Mouse (Mus musculus) liver, embryonic 14.5 days (tissue): ENCODE measurements at regions not wholly inside any gene's neighbourhood (a gene's known extent, or its start where the extent isn't known, plus 50 kb on each side); places are given as distances from the start of the nearest gene placed in this dataset.

Experiments used
- ATAC-seq: fragments of 200-750 bp; cut with Nextera tagmentation; 2 replicates; pipeline ENCODE4 v1.8.0; 2017; ENCODE audit warnings: moderate number of reproducible peaks, mild to moderate bottlenecking, moderate library complexity; ENCODE audit not compliant: insufficient read depth
- DNase-seq, 3 experiments: peaks; one replicate each; pipeline ENCODE4 v3.0.0-alpha.2; 2012 to 2013; ENCODE audit warnings: low read depth in 3 of 3, low spot score in 3 of 3
- H3K27ac ChIP-seq: fragments of 300-500 bp; sonication (generic); 2 replicates; pipeline ENCODE4 v1.5.1; 2014; ENCODE audit warnings: moderate library complexity, mild to moderate bottlenecking, control low read depth, inconsistent platforms
- H3K27me3 ChIP-seq: fragments of 300-500 bp; sonication (generic); 2 replicates; pipeline ENCODE4 v1.6.1; 2014; ENCODE audit warnings: mild to moderate bottlenecking, low read length, moderate library complexity; ENCODE audit not compliant: control insufficient read depth, insufficient read depth
- H3K36me3 ChIP-seq: fragments of 300-500 bp; sonication (generic); replicated peaks from 2 replicates; pipeline ENCODE4 v1.6.1; 2014; ENCODE audit warnings: low read depth; ENCODE audit not compliant: control insufficient read depth, insufficient read depth
- H3K4me1 ChIP-seq, 2 experiments: fragments of 200-500 bp in 1 of 2; fragments of 300-500 bp in 1 of 2; sonication (generic) in 1 of 2; replicated peaks; 2 replicates each; pipeline ENCODE4 v1.6.1; 2012 to 2014; ENCODE audit warnings: antibody characterized with exemption in 1 of 2, inconsistent platforms in 1 of 2, low read length in 1 of 2; ENCODE audit not compliant: control insufficient read depth in 2 of 2, insufficient read depth in 2 of 2
- H3K4me2 ChIP-seq: fragments of 300-500 bp; sonication (generic); 2 replicates; pipeline ENCODE4 v1.6.1; 2014; ENCODE audit warnings: low read depth, mild to moderate bottlenecking, control low read depth, moderate library complexity
- H3K4me3 ChIP-seq, 2 experiments: fragments of 200-500 bp in 1 of 2; fragments of 300-500 bp in 1 of 2; sonication (generic) in 1 of 2; 2 replicates each; pipeline ENCODE4 v1.5.1; 2012 to 2014; ENCODE audit warnings: low read depth in 2 of 2, low read length in 2 of 2, mild to moderate bottlenecking in 2 of 2, control low read depth in 1 of 2, inconsistent platforms in 1 of 2, moderate library complexity in 1 of 2; ENCODE audit not compliant: insufficient read depth in 1 of 2
- H3K9ac ChIP-seq: fragments of 300-500 bp; sonication (generic); replicated peaks from 2 replicates; pipeline ENCODE4 v1.6.1; 2014; ENCODE audit warnings: mild to moderate bottlenecking, control low read depth, moderate library complexity
- H3K9me3 ChIP-seq: fragments of 300-500 bp; sonication (generic); 2 replicates; pipeline ENCODE4 v1.6.1; 2016; ENCODE audit warnings: low read length, mixed read lengths; ENCODE audit not compliant: control insufficient read depth
- CTCF ChIP-seq: IDR thresholded peaks from 2 replicates; pipeline ENCODE4 v1.5.1; 2016; ENCODE audit warnings: antibody characterized with exemption, low read depth, control low read depth
- EP300 ChIP-seq: IDR thresholded peaks from 2 replicates; pipeline ENCODE4 v1.6.1; 2016; ENCODE audit warnings: antibody characterized with exemption, low read depth
- WGBS: fragments of 180-500 bp; shearing (Covaris S2); extraction: QIAGEN DNeasy Blood & Tissue Kit; methylation state at CpG from one replicate; pipeline ENCODE4 v1.1.7; 2014; ENCODE audit not compliant: insufficient replicate concordance; 5-methylcytosine and 5-hydroxymethylcytosine counted together

DNA sequence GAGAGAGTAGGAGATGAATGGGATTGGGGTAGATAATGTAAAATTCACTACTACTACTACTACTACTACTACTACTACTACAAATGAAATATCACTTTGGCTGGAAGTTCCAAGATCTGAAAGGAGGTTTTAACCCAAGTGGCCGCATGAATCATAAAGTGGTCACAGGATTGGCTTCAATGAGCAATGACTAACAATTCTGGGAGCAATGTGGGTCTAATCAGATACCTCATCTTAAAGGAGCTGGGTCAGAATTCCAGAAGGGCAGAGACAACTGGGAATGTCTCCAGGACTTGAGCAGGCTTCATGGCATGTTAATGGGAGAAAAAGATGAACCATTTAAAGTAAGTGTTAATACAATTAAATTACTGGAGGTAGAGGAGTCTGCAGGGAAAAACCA lies 189.4 kb upstream of the Emcn start:
- 55% methylated on average over 1 of the region's 1 CpGs for WGBS
- no peak for ATAC-seq
- Histone ChIP-seq H3K36me3 (no peaks in the 10 kb centered on the region), H3K4me3 (no peak overlapping the region), H3K27me3 (no peaks in the 10 kb centered on the region), H3K9ac (no peak overlapping the region), H3K4me1 (no peaks in the 10 kb centered on the region), H3K27ac (no peak overlapping the region), H3K4me2 (no peak overlapping the region), H3K9me3 (no peaks in the 10 kb centered on the region)
- TF ChIP-seq EP300 (no peak), CTCF (no peak)
- no peak for DNase-seq

DNA sequence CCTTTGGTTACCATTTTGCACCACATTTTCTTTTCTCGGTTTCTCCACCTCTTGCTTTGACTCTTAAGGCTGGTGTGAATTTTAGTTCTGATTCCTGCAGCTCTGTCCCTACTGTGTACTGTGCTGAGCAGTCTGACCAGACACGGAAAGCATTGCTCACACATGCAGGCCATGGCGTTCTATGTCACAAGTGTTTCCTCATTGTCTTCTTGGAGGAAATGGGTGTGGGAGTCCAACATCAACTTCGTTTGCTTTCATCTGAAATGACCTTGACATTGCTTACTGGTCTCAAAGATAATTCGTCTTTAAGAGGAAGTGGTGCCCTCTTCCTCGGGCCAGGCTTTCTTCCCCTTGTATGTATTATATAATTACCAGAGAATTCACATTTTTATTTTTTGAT lies 187.6 kb upstream of the Emcn start:
- no peak for TF ChIP-seq CTCF
- no peak for TF ChIP-seq EP300
- Histone ChIP-seq H3K9ac (no peak overlapping the region), H3K4me3 (no peak overlapping the region), H3K27me3 (no peaks in the 10 kb centered on the region), H3K27ac (no peak overlapping the region), H3K4me1 (no peaks in the 10 kb centered on the region), H3K4me2 (no peak overlapping the region), H3K9me3 (no peaks in the 10 kb centered on the region), H3K36me3 (no peaks in the 10 kb centered on the region)
- 22% methylated on average over 6 of the region's 6 CpGs for WGBS
- ATAC-seq, result no peak
- DNase-seq, result no peak

DNA sequence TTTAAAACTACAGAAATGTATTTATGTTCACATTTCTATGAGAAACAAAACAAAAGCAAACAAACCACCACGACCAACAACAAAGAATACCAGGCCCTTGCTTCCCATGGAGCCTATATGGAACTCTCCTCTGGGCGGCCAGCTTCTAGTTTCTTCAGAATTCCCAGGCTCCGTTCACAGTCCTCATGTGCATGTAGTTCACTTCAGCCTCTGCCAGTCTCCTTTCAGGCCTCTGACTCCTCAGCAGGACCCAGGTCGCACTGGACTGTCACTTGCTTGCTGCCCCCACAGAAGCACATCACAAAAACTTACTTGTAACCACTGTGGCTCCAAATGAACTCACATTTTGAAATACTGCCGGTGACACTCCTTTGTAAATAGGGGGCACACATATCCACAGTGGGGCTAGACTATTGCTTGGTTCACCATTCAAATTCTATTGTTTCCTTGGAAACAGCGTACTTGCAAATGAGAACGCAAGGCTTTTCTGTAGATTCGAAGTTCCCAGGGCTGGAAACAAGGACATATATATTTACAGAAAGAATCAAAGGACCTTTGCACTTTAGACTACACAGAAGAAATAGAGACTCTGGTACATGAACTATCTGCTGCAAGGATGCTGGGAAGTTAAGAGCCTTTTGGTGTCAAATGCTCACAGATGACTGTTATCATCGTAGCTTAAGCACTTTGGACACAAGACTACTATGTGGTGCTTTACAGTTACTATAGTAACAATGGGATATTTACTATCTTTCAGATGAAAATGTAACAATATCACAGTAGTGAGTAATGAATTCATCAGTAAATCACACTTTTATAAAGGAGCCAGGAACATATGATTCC lies 186.4 kb upstream of the Emcn start:
- Histone ChIP-seq H3K9me3 (no peaks in the 10 kb centered on the region), H3K4me1 (no peaks in the 10 kb centered on the region), H3K27me3 (no peaks in the 10 kb centered on the region), H3K27ac (no peak overlapping the region), H3K4me3 (no peak overlapping the region), H3K4me2 (no peak overlapping the region), H3K9ac (no peak overlapping the region), H3K36me3 (no peaks in the 10 kb centered on the region)
- ATAC-seq, result no peak
- TF ChIP-seq CTCF, result no peak
- no peak for TF ChIP-seq EP300
- WGBS, result 66% methylated on average over 9 of the region's 9 CpGs
- DNase-seq, result no peak

DNA sequence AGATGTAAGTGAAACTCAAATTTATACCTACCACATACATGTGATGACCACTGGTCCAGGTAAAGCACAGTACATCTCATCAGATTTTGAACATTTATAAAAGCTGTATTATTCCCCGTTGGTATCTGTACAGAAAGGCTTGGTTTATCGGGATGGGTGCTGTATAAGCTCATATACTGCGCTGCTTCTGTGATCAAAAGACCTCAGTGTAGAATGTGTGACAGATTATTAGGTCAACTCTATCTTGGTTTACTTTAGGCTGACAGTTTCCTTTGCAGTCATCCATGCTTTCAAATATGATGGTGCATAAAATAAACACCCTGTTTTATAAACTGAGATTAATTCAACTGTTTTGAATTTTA lies 185.8 kb upstream of the Emcn start:
- TF ChIP-seq CTCF, result no peak
- TF ChIP-seq EP300, result no peak
- H3K27ac ChIP-seq, result no peak overlapping the region
- no peaks in the 10 kb centered on the region for H3K4me1 ChIP-seq
- 70% methylated on average over 3 of the region's 3 CpGs for WGBS
- DNase-seq, result no peak
- ATAC-seq, result no peak
- no peak overlapping the region for H3K4me3 ChIP-seq
- H3K27me3 ChIP-seq, result no peaks in the 10 kb centered on the region
- H3K36me3 ChIP-seq, result no peaks in the 10 kb centered on the region
- H3K9ac ChIP-seq, result no peak overlapping the region
- no peaks in the 10 kb centered on the region for H3K9me3 ChIP-seq
- no peak overlapping the region for H3K4me2 ChIP-seq

DNA sequence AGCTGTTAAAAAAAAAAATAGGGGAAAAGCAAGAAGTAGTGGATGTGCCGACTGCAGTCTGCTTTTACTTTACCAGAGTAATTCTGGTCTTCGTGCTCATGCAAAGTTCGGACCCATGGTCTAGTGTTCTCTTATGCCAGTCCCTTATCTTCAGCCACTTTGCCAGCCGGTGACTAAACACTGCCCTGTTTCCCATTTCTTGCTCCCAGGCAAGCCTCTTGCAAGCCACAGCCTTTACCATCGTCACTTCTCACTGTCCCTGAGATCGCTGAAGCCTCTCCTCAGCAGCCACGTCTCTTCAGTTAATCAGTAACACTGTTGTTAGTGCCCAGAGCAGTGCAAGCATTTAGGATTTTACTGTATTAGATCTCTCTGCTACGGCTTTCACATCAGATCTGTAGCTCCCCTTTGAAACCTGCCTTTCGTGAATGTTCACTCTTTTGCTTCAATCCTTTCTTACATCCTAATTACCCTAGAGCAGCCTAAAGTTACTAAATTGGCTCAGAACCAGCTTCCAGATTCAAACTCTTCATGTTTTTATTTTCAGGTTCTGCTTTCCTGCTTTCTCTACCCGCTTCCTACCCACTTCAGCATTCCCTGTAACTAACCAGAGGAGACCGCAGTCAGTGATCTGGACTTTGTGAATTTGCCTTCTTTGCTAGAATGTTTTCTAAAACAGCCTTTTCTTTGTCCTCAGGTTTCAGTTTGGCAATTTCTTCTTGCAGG lies 184.5 kb upstream of the Emcn start:
- Histone ChIP-seq H3K27ac (no peak overlapping the region), H3K27me3 (no peaks in the 10 kb centered on the region), H3K9ac (no peak overlapping the region), H3K36me3 (no peaks in the 10 kb centered on the region), H3K4me2 (peak overlapping the region; percentile 18), H3K9me3 (no peaks in the 10 kb centered on the region), H3K4me3 (no peak overlapping the region), H3K4me1 (no peaks in the 10 kb centered on the region)
- no peak for DNase-seq
- ATAC-seq, result no peak
- 41% methylated on average over 11 of the region's 11 CpGs for whole genome bisulfite sequencing
- TF ChIP-seq EP300 (no peak), CTCF (no peak)
